Mouse (Mus musculus) hindbrain, embryonic 12.5 days (tissue): Measurements from ENCODE around the gene Apoa5. TPM values are rescaled to one million over a fixed set of nuclear protein-coding genes. Genes with fewer than 3 reads are reported as not detected.

ENCODE experiments used
- ATAC-seq: fragments of 200-750 bp; cut with Nextera tagmentation; 2 replicates; pipeline ENCODE4 v1.8.0; 2017; ENCODE audit warnings: moderate TSS enrichment; ENCODE audit not compliant: low FRiP score
- H3K27ac ChIP-seq: fragments of 300-500 bp; sonication (generic); 2 replicates; pipeline ENCODE4 v1.5.1; 2016; ENCODE audit warnings: mild to moderate bottlenecking
- H3K27me3 ChIP-seq: fragments of 300-500 bp; sonication (generic); 2 replicates; pipeline ENCODE4 v1.6.1; 2016; ENCODE audit warnings: mild to moderate bottlenecking
- H3K36me3 ChIP-seq: fragments of 300-500 bp; sonication (generic); 2 replicates; pipeline ENCODE4 v1.6.1; 2016; ENCODE audit warnings: mild to moderate bottlenecking
- H3K4me1 ChIP-seq: fragments of 300-500 bp; sonication (generic); 2 replicates; pipeline ENCODE4 v1.6.1; 2016
- H3K4me2 ChIP-seq: fragments of 300-500 bp; sonication (generic); replicated peaks from 2 replicates; pipeline ENCODE4 v1.6.1; 2016; ENCODE audit warnings: mild to moderate bottlenecking
- H3K4me3 ChIP-seq: fragments of 300-500 bp; sonication (generic); 2 replicates; pipeline ENCODE4 v1.5.1; 2016; ENCODE audit warnings: mild to moderate bottlenecking
- H3K9ac ChIP-seq: fragments of 300-500 bp; sonication (generic); 2 replicates; pipeline ENCODE4 v1.6.1; 2016; ENCODE audit warnings: mild to moderate bottlenecking, moderate library complexity
- H3K9me3 ChIP-seq: fragments of 300-500 bp; sonication (generic); replicated peaks from 2 replicates; pipeline ENCODE4 v1.6.1; 2016; ENCODE audit warnings: mild to moderate bottlenecking
- WGBS: fragments of 180-500 bp; shearing (Covaris S2); methylation state at CpG from one replicate; pipeline ENCODE4 v1.1.7; 2016; 5-methylcytosine and 5-hydroxymethylcytosine counted together
- polyA plus RNA-seq: library from polyadenylated mRNA; unstranded; fragments of >200 nt; fragmentation: Nextera tagmentation; extraction: Ambion mirVana; gene quantifications from 2 replicates; pipeline ENCODE4 v1.2.1, GENCODE M21; 2016

Gene Apoa5
- polyA plus RNA-seq, 1 experiment from 2014 or later, result 0.19 TPM

GRCm38 (mm10) chr9:46240526-46241153 is 27.8 kb upstream of the Apoa5 start, which contains the start of gene Apoa4:
Gene Apoa4 (plus strand): TSS chr9:46240696.
- WGBS, result 73% methylated on average over 7 of the region's 7 CpGs
- Histone ChIP-seq H3K9me3 (no peaks in the 10 kb centered on the region), H3K9ac (no peak within 1 kb of the TSS), H3K27ac (no peak within 1 kb of the TSS), H3K27me3 (no peaks in the 10 kb centered on the region), H3K4me3 (no peak within 1 kb of the TSS), H3K4me1 (no peaks in the 10 kb centered on the region; the same call in 1 of the 2 replicates), H3K4me2 (no peak within 1 kb of the TSS), H3K36me3 (no peaks in the 10 kb centered on the region)
- no peak for ATAC-seq

GRCm38 (mm10) chr9:46241818-46242217 is 26.6 kb upstream of the Apoa5 start:
- WGBS, result 85% methylated on average over 2 of the region's 2 CpGs
- no peaks in the 10 kb centered on the region for H3K27me3 ChIP-seq
- H3K4me1 ChIP-seq, result no peaks in the 10 kb centered on the region; the same call in 1 of the 2 replicates
- no peaks in the 10 kb centered on the region for H3K36me3 ChIP-seq
- no peak overlapping the region for H3K4me3 ChIP-seq
- H3K27ac ChIP-seq, result no peak overlapping the region
- H3K9ac ChIP-seq, result no peak overlapping the region
- no peaks in the 10 kb centered on the region for H3K9me3 ChIP-seq
- H3K4me2 ChIP-seq, result no peak overlapping the region
- ATAC-seq, result no peak

GRCm38 (mm10) chr9:46243122-46243521 is 25.3 kb upstream of the Apoa5 start:
- H3K36me3 ChIP-seq, result no peaks in the 10 kb centered on the region

GRCm38 (mm10) chr9:46243584-46243983 is 24.8 kb upstream of the Apoa5 start:
- H3K9me3 ChIP-seq, result no peaks in the 10 kb centered on the region
- no peaks in the 10 kb centered on the region; the same call in 1 of the 2 replicates for H3K4me1 ChIP-seq
- ATAC-seq, result no peak
- peaks cover 2% of the 10 kb centered on the region; the same call in 1 of the 2 replicates for H3K27me3 ChIP-seq
- no peak overlapping the region for H3K27ac ChIP-seq
- no peaks in the 10 kb centered on the region for H3K36me3 ChIP-seq
- WGBS, result 58% methylated on average over 8 of the region's 8 CpGs
- H3K9ac ChIP-seq, result no peak overlapping the region
- H3K4me2 ChIP-seq, result no peak overlapping the region
- no peak overlapping the region for H3K4me3 ChIP-seq

More at GRCm38 (mm10) chr9:46243122-46243521, 25.3 kb upstream of the Apoa5 start:
- Histone ChIP-seq H3K27ac (no peak overlapping the region), H3K4me3 (no peak overlapping the region), H3K27me3 (peaks cover 2% of the 10 kb centered on the region; the same call in 1 of the 2 replicates), H3K4me2 (no peak overlapping the region), H3K9ac (no peak overlapping the region), H3K4me1 (no peaks in the 10 kb centered on the region; the same call in 1 of the 2 replicates), H3K9me3 (no peaks in the 10 kb centered on the region)
- 45% methylated on average over 4 of the region's 4 CpGs for WGBS
- no peak for ATAC-seq

GRCm38 (mm10) chr9:46246752-46247324 is 21.6 kb upstream of the Apoa5 start:
- no peak overlapping the region for H3K27ac ChIP-seq
- H3K4me1 ChIP-seq, result no peaks in the 10 kb centered on the region; the same call in 1 of the 2 replicates
- WGBS, result 38% methylated on average over 11 of the region's 11 CpGs
- no peak overlapping the region for H3K9ac ChIP-seq
- H3K4me2 ChIP-seq, result no peak overlapping the region
- H3K9me3 ChIP-seq, result no peaks in the 10 kb centered on the region
- no peak overlapping the region for H3K4me3 ChIP-seq
- peaks cover 2% of the 10 kb centered on the region; the same call in 1 of the 2 replicates for H3K27me3 ChIP-seq
- no peaks in the 10 kb centered on the region for H3K36me3 ChIP-seq
- ATAC-seq, result no peak

GRCm38 (mm10) chr9:46256177-46256576 is 12.3 kb upstream of the Apoa5 start:
- Histone ChIP-seq H3K27me3 (peaks cover 3% of the 10 kb centered on the region; the same call in 1 of the 2 replicates), H3K27ac (no peak overlapping the region), H3K4me3 (no peak overlapping the region), H3K9me3 (no peaks in the 10 kb centered on the region), H3K4me1 (no peaks in the 10 kb centered on the region), H3K36me3 (no peaks in the 10 kb centered on the region), H3K4me2 (no peak overlapping the region), H3K9ac (no peak overlapping the region)
- no peak for ATAC-seq
- 90% methylated on average over 7 of the region's 7 CpGs for WGBS

GRCm38 (mm10) chr9:46256658-46257385 is 11.6 kb upstream of the Apoa5 start:
- H3K27ac ChIP-seq, result no peak overlapping the region
- peaks cover 3% of the 10 kb centered on the region; the same call in 1 of the 2 replicates for H3K27me3 ChIP-seq
- 90% methylated on average over 10 of the region's 10 CpGs for WGBS
- no peaks in the 10 kb centered on the region for H3K36me3 ChIP-seq
- H3K9ac ChIP-seq, result no peak overlapping the region
- no peak overlapping the region for H3K4me2 ChIP-seq
- H3K4me3 ChIP-seq, result no peak overlapping the region
- H3K4me1 ChIP-seq, result no peaks in the 10 kb centered on the region
- no peak for ATAC-seq
- no peaks in the 10 kb centered on the region for H3K9me3 ChIP-seq

- no peak overlapping the region for H3K4me2 ChIP-seq
- H3K9me3 ChIP-seq, result no peaks in the 10 kb centered on the region
- no peaks in the 10 kb centered on the region for H3K4me1 ChIP-seq
- H3K27me3 ChIP-seq, result peaks cover 3% of the 10 kb centered on the region; the same call in 1 of the 2 replicates
- WGBS, result 83% methylated on average over 3 of the region's 3 CpGs
- H3K9ac ChIP-seq, result no peak overlapping the region
- H3K27ac ChIP-seq, result no peak overlapping the region
- no peak overlapping the region for H3K4me3 ChIP-seq
- ATAC-seq, result no peak
- H3K36me3 ChIP-seq, result no peaks in the 10 kb centered on the region
Measured at GRCm38 (mm10) chr9:46257546-46257945, 10.9 kb upstream of the Apoa5 start.

GRCm38 (mm10) chr9:46259111-46259510 is 9.3 kb upstream of the Apoa5 start:
- Histone ChIP-seq H3K36me3 (no peaks in the 10 kb centered on the region), H3K4me2 (no peak overlapping the region), H3K4me3 (no peak overlapping the region), H3K4me1 (no peaks in the 10 kb centered on the region), H3K27ac (no peak overlapping the region), H3K9ac (no peak overlapping the region), H3K27me3 (no peaks in the 10 kb centered on the region), H3K9me3 (no peaks in the 10 kb centered on the region)
- whole genome bisulfite sequencing, result 88% methylated on average over 6 of the region's 6 CpGs
- no peak for ATAC-seq

GRCm38 (mm10) chr9:46261131-46261530 is 7.3 kb upstream of the Apoa5 start:
- no peaks in the 10 kb centered on the region for H3K9me3 ChIP-seq
- H3K9ac ChIP-seq, result no peak overlapping the region
- no peaks in the 10 kb centered on the region for H3K27me3 ChIP-seq
- H3K36me3 ChIP-seq, result no peaks in the 10 kb centered on the region
- WGBS, result 88% methylated on average over 7 of the region's 7 CpGs
- no peak overlapping the region for H3K4me3 ChIP-seq
- no peak for ATAC-seq
- H3K4me1 ChIP-seq, result no peaks in the 10 kb centered on the region
- no peak overlapping the region for H3K4me2 ChIP-seq
- no peak overlapping the region for H3K27ac ChIP-seq

GRCm38 (mm10) chr9:46269125-46269524 is 692 bp downstream of the Apoa5 start:
- H3K27me3 ChIP-seq, result peaks cover 25% of the 10 kb centered on the region
- WGBS, result 80% methylated on average over 5 of the region's 5 CpGs
- ATAC-seq, result no peak

GRCm38 (mm10) chr9:46270782-46271181 is 2.3 kb downstream of the Apoa5 start:
- Histone ChIP-seq H3K4me1 (peaks cover 15% of the 10 kb centered on the region), H3K4me2 (no peak overlapping the region), H3K9me3 (no peaks in the 10 kb centered on the region), H3K27me3 (peaks cover 25% of the 10 kb centered on the region), H3K4me3 (no peak overlapping the region), H3K27ac (no peak overlapping the region), H3K36me3 (peaks cover 9% of the 10 kb centered on the region), H3K9ac (no peak overlapping the region)
- ATAC-seq, result no peak
- 94% methylated on average over 4 of the region's 4 CpGs for WGBS

More at GRCm38 (mm10) chr9:46269125-46269524, 692 bp downstream of the Apoa5 start:
- no peak overlapping the region for H3K4me3 ChIP-seq
- H3K9me3 ChIP-seq, result no peaks in the 10 kb centered on the region
- H3K27ac ChIP-seq, result no peak overlapping the region
- peaks cover 11% of the 10 kb centered on the region for H3K4me1 ChIP-seq
- no peak overlapping the region for H3K9ac ChIP-seq
- no peaks in the 10 kb centered on the region for H3K36me3 ChIP-seq
- no peak overlapping the region for H3K4me2 ChIP-seq
